Mouse (Mus musculus): Measurements from ENCODE around the gene Hoxa10.

- no peak for TF ChIP-seq CTCF (IDR thresholded peaks at IDR 0.05; ENCODE audit: low read depth)
- TF ChIP-seq EP300 (IDR thresholded peaks at IDR 0.05; ENCODE audit: low read depth) = no peak
These were observed 43.8 kb downstream of the Hoxa10 start for GRCm38 (mm10) chr6:52196811-52197210.

Data from heart, postnatal 0 days (tissue).